Mouse (Mus musculus) neutrophil, adult 5-6 weeks (primary cell): ENCODE measurements around the gene Tmprss12. TPM values are rescaled to one million over a fixed set of nuclear protein-coding genes. Genes with fewer than 3 reads are reported as not detected.
"Not testable (repeated sequence)": the region's sequence is repeated elsewhere in the genome, so short reads cannot be mapped to it uniquely, and the experiment has no call there.

ENCODE experiments used
- ATAC-seq: fragments of 151-379, 151-347 bp; 2 replicates; pipeline ENCODE4 v1.8.0; 2017; ENCODE audit warnings: mild to moderate bottlenecking, moderate TSS enrichment; ENCODE audit not compliant: insufficient number of reproducible peaks, poor library complexity, low FRiP score, severe bottlenecking; ENCODE audit errors: extremely low read depth
- total RNA-seq: library from RNA; stranded (forward); fragments of 200-1000 nt; gene quantifications from 2 replicates; pipeline ENCODE4 v1.2.3, GENCODE M21; 2017

Gene Tmprss12
- total RNA-seq, 1 experiment from 2014 or later = not detected

DNA sequence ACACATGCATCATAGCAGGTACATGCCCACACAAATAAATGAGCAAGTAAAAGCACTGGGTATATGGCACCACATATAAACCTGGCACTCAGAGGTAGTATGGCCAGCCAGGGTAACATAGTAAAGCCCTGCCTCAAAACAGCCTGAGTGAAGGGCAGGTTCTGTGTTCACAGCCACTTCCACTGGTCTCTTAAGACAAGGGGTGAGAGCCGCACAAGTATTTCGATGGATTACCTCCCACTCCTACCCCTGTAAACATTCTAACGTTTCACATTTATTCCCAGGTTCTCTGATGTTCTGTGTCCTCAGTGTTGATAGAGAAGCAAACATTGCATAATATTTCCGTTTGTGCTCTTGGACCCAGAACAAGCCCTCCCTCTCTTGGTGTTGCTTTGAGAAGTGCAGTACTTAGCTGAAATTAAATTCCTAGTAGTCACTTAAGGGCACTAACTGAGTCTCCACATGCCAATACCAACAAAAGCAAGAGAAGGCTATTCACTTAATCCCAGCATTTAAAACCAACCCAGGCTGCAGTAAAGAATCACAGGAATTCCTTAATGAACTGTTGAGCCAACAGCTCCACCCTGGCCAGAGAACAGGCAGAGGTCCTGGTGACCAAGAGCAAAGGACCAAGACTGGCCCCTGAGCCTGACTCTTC, 37.5 kb downstream of the Tmprss12 start:
- not testable (repeated sequence) for ATAC-seq

- no peak for ATAC-seq
Measured at GRCm38 (mm10) chr15:100319884-100320283, 39.2 kb downstream of the Tmprss12 start.

- ATAC-seq = no peak
Measured at GRCm38 (mm10) chr15:100320295-100320905, 39.8 kb downstream of the Tmprss12 start.

DNA sequence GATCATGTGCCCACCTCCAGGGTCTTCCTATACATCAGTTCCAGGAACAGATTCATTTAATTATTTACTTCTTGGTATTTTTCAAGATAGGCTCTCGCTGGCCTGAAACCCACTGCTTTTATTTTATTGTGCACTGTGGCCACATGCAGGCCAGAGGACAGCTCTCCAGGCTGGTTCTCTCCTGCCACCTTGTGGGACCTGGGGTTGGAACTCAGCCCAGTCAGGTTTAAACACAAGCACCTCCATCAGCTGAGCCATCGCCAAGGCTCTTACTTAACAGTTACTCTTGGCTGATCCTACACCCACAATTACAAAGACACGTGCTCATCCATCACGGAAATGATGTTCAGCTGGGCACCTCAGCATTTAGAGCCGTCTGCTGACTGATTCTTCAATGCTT, 40.5 kb downstream of the Tmprss12 start:
- no peak for ATAC-seq

GRCm38 (mm10) chr15:100324021-100324591, 43.5 kb downstream of the Tmprss12 start:
- no peak for ATAC-seq

- ATAC-seq = no peak
Measured at GRCm38 (mm10) chr15:100325235-100325634, 44.6 kb downstream of the Tmprss12 start.

- not testable (repeated sequence) for ATAC-seq
Measured at GRCm38 (mm10) chr15:100328089-100328488, 47.5 kb downstream of the Tmprss12 start.

DNA sequence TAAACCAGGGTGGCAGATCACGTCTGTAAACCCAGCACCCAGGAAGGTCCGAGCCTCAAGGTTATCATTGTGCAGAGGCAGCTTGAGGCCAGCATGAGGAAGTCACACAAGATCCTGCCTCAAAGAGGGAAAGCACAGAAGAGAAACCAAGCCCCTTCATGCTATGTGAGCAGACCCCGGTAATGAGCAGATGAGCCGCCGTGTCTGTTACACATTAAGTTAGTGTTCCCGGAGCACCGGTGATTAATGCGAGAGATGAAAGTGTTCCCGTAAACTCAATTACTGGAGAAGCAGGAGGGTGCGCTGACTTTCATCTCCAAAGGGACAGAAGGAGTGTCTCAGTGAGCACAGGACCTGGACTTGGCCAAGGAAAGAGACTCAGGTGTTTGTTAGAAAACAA, 48.7 kb downstream of the Tmprss12 start:
- ATAC-seq = not testable (repeated sequence)

DNA sequence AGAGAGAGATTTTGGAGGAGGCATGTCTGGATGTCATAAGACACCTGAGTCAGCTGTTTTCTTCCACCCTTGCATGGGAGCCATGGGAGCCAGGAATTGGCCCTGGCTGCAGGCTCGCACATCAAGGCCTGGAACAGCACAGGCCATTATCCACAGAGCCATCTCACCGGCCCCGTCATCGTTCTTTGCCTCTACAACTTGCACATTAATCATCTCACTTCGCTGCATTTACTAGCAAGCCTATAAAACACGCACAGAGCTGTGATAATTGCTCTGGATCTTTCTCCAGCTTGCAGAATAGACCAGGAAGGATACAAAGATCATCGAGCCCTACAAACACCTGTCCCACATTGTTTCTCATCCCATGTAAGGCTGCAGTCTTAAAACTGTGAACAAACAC, 50.1 kb downstream of the Tmprss12 start:
- no peak for ATAC-seq

GRCm38 (mm10) chr15:100332077-100332961, 51.7 kb downstream of the Tmprss12 start:
- 0 out of 2 replicates have a peak, but pooled peaks have one; percentile 16 for ATAC-seq

DNA sequence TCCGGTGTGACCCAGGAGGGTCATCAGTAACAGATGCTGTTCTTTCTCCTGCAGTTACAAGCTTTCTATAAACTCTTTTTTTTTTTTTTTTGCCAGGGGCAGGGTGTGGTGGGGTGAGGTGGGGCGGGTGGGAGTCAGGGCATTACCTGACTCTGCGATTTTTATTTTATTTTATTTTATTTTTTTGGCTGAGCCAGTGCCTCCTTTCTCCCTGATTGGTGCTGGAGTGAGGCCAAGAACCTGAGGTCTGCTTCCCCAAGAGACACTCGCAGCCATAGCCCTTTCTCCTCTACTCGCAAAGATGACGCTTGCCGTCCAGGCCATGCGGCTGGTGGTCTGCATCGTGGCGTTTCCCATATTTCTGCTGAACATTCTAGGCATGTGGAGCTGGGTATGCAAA, 54.0 kb downstream of the Tmprss12 start, which contains the start of gene Mettl7a3:
Gene Mettl7a3 (plus strand): TSS at position 301 of the 400 bp plus-strand sequence.
- ATAC-seq = no peak

DNA sequence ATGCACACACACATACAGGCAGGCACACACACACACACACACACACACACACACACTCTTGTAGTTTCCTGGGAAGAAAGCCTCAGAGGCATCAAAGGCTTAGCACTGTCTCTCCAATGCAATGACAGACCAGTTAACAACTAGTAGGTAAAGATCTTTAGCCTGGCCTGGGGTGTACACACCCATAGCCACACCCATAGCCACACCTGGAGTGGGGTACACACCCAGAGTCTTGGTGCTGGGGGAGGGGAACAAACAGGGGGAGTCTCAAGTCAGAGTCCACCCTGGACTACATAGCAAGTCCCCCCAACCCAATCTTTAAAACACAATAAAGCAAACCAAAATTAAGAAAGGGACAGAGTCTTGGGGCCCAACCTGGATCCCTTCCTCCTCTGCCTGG, 56.7 kb downstream of the Tmprss12 start:
- ATAC-seq = not testable (repeated sequence)

GRCm38 (mm10) chr15:100337847-100338246, 57.2 kb downstream of the Tmprss12 start:
- ATAC-seq = peak; percentile 45; the same call in 1 of the 2 replicates

DNA sequence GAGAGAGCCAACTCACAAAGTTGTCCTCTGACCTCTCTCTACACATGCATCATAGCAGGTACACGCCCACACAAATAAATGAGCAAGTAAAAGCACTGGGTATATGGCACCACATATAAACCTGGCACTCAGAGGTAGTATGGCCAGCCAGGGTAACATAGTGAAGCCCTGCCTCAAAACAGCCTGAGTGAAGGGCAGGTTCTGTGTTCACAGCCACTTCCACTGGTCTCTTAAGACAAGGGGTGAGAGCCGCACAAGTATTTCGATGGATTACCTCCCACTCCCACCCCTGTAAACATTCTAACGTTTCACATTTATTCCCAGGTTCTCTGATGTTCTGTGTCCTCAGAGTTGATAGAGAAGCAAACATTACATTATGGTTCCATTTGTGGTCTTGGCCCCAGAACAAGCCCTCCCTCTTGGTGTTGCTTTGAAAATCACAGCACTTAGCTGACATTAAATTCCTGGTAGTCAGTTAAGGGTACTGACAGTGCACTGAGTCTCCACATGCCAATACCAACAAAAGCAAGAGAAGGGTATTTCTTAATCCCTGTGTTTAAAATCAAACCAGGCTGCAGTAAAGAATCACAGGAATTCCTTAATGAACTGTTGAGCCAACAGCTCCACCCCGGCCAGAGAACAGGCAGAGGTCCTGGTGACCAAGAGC, 60.8 kb downstream of the Tmprss12 start:
- ATAC-seq = not testable (repeated sequence)

Other genes starting within 250 kb of the Tmprss12 start
- 43.8 and 45.3 TPM in 2 replicates for gene Dip2b, start 242.2 kb upstream of the Tmprss12 start, total RNA-seq
- gene Atf1, start 53.0 kb upstream of the Tmprss12 start, total RNA-seq = 81.8 and 86.3 TPM in 2 replicates
- 18.3 and 21.2 TPM in 2 replicates for gene Mettl7a1, start 23.3 kb downstream of the Tmprss12 start, total RNA-seq
- not detected in 2 replicates for gene Mettl7a3, start 54.1 kb downstream of the Tmprss12 start, total RNA-seq
- not detected in 2 replicates for gene Methig1, start 72.3 kb downstream of the Tmprss12 start, total RNA-seq
- gene Mettl7a2, start 72.4 kb downstream of the Tmprss12 start, total RNA-seq = not detected in 2 replicates
- gene Higd1c, start 83.7 kb downstream of the Tmprss12 start, total RNA-seq = not detected in 2 replicates
- not detected in 2 replicates for gene Gm5475, start 141.3 kb downstream of the Tmprss12 start, total RNA-seq
- gene Slc11a2, start 144.2 kb downstream of the Tmprss12 start, total RNA-seq = 7.6 and 7.9 TPM in 2 replicates
- gene Letmd1, start 188.2 kb downstream of the Tmprss12 start, total RNA-seq = 28.9 and 30.2 TPM in 2 replicates
- 2.9 and 3.1 TPM in 2 replicates for gene Csrnp2, start 214.7 kb downstream of the Tmprss12 start, total RNA-seq